Mouse (Mus musculus) heart, adult 11 months (tissue): ENCODE results near the gene Txndc9.
A peak's percentile ranks its signal among the peaks of the same experiment; 100 is the strongest.

Experiments
- DNase-seq: peaks from one replicate; pipeline ENCODE4 v3.0.0; 2022

Txndc9 gene

GRCm38 (mm10) chr1:37968746-37969145, 28.9 kb downstream of the Txndc9 start:
- no peak for DNase-seq

GRCm38 (mm10) chr1:37965571-37965970, 32.1 kb downstream of the Txndc9 start:
- DNase-seq = peak; percentile 65

- DNase-seq = peak; percentile 74
Measured at GRCm38 (mm10) chr1:37959486-37959885, 38.2 kb downstream of the Txndc9 start.

DNA sequence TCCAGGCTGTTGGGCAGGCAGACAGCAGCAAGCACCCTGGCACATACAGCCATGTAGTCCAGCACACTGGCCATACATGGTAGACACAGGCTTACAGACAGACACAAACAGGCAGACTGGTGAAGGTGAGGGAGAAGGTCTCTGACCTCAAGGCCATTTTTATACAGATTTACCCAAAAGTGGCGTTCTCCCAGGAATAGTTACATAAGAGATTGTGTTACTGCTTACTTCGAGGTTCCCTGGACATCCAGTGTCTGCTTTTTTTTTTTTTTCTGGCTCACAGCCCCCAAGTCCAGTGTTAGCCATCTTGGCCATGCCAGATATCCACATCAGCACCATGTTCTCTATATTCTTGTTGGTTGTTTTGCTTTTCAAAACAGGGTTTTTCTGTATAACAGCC, 39.2 kb downstream of the Txndc9 start:
- peak; percentile 55 for DNase-seq

- DNase-seq = peak; percentile 5
Measured at GRCm38 (mm10) chr1:37957659-37958058, 40.0 kb downstream of the Txndc9 start, which contains the start of gene Lyg1. Gene Lyg1, minus strand, starts transcription at chr1:37957759.

- peak; percentile 9 for DNase-seq
Measured at GRCm38 (mm10) chr1:37956690-37957431, 40.8 kb downstream of the Txndc9 start.

DNA sequence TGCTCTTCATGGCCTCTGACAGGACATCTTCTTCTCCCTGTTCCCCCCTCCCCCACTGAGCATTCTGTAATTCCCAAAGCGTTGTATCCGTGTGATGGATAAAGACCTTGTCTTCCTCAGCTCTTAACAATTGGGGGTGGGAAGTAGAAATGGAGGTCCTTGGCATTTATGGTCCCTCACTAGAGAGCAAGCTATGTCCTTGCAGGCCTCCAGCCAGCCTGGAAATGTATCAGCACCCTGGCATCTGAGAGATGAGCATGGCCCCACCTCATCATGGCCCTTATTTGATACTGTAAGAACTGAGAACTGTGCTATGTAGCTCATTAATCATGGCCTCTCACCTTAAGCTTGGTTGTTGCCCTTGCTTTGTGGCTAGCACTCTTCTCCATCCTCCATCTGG, 42.4 kb downstream of the Txndc9 start:
- peak; percentile 57 for DNase-seq

GRCm38 (mm10) chr1:37954786-37955185, 42.9 kb downstream of the Txndc9 start:
- peak; percentile 68 for DNase-seq

DNA sequence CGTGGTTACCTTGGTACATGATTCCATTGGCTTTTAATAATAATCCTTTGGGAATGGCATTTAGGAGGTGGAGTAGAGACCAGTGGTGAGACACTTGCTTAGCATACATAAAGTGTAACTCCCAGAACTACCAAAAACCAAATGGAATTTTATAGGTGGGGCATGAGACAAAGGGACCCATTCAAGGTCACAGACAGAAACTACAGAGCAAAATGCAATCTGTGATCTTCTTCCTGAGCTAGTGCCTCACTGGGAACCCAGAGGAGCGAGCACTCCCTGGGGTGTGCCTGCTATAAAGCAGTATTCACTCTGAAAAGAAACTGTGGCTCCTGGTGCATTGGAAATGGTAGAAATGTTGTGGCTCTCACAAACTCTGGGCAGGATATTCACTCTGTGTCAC, 48.8 kb downstream of the Txndc9 start:
- DNase-seq = peak; percentile 4
